Mouse (Mus musculus) liver, adult 2 months (tissue): ENCODE results near the gene Wfikkn1.
"Not testable (repeated sequence)": the region's sequence is repeated elsewhere in the genome, so short reads cannot be mapped to it uniquely, and the experiment has no call there.

Experiments used
- CTCF ChIP-seq: fragments of 200-500 bp; IDR thresholded peaks from 2 replicates; pipeline ENCODE4 v1.5.1; 2011; ENCODE audit warnings: low read depth, low read length, control low read depth
- POLR2A ChIP-seq: fragments of 200-500 bp; IDR thresholded peaks from 2 replicates; pipeline ENCODE4 v1.6.1; 2011; ENCODE audit warnings: low read length, control low read depth; ENCODE audit not compliant: insufficient read depth; ENCODE audit errors: extremely low read depth

GRCm38 (mm10) chr17:25871566-25871965, 9.1 kb downstream of the Wfikkn1 start:
- not testable (repeated sequence) for TF ChIP-seq CTCF, POLR2A
